Mouse (Mus musculus) C2C12 (cell line): ENCODE measurements around the gene Ntpcr. TPM values are rescaled to one million over a fixed set of nuclear protein-coding genes. Genes with fewer than 3 reads are reported as not detected.

ENCODE experiments used
- H3K27me3 ChIP-seq: one replicate; pipeline ENCODE4 v1.6.1; 2011; ENCODE audit not compliant: control insufficient read depth, insufficient read depth, insufficient read length
- H3K36me3 ChIP-seq: one replicate; pipeline ENCODE4 v1.6.1; 2011; ENCODE audit not compliant: control insufficient read depth, insufficient read depth
- H3K4me3 ChIP-seq: one replicate; pipeline ENCODE4 v1.5.1; 2011; ENCODE audit warnings: mild to moderate bottlenecking, control low read depth; ENCODE audit not compliant: poor library complexity, insufficient read depth, severe bottlenecking
- H3K79me2 ChIP-seq: one replicate; pipeline ENCODE4 v1.6.1; 2011; ENCODE audit not compliant: control insufficient read depth, insufficient read depth
- H3K79me3 ChIP-seq: one replicate; pipeline ENCODE4 v1.6.1; 2011; ENCODE audit warnings: low read depth, control low read depth
- H3ac ChIP-seq: one replicate; pipeline ENCODE3; 2011; ENCODE audit warnings: low read depth; ENCODE audit not compliant: control insufficient read depth, insufficient read length
- CEBPB ChIP-seq: IDR thresholded peaks from one replicate; pipeline ENCODE4 v1.6.1; 2011; ENCODE audit warnings: low read depth, mild to moderate bottlenecking, control low read depth, moderate library complexity
- CTCF ChIP-seq: IDR thresholded peaks from one replicate; pipeline ENCODE4 v1.5.1; 2011; ENCODE audit not compliant: control insufficient read depth, insufficient read depth, insufficient read length
- FOSL1 ChIP-seq: IDR thresholded peaks from one replicate; pipeline ENCODE4 v1.8.0; 2011; ENCODE audit warnings: mild to moderate bottlenecking, low read length; ENCODE audit not compliant: poor library complexity, insufficient read depth, severe bottlenecking
- MAX ChIP-seq: IDR thresholded peaks from one replicate; pipeline ENCODE4 v1.6.1; 2011; ENCODE audit warnings: mild to moderate bottlenecking, control low read depth
- MYOD1 ChIP-seq: IDR thresholded peaks from one replicate; pipeline ENCODE4 v1.6.1; 2011; ENCODE audit warnings: low read depth; ENCODE audit not compliant: control insufficient read depth, insufficient read length
- MYOG ChIP-seq: IDR thresholded peaks from one replicate; pipeline ENCODE4 v1.6.1; 2011; ENCODE audit not compliant: control insufficient read depth, insufficient read length; ENCODE audit errors: extremely low read depth
- USF1 ChIP-seq: IDR thresholded peaks from one replicate; pipeline ENCODE4 v1.6.1; 2011; ENCODE audit warnings: low read depth, mild to moderate bottlenecking, control low read depth, moderate library complexity
- polyA plus RNA-seq: library from polyadenylated mRNA; unstranded; fragments of >200 nt; fragmentation: generic; extraction: Trizol; gene quantifications from one replicate; pipeline ENCODE4 v1.2.1, GENCODE M21; 2012; ENCODE audit warnings: missing spikeins

Gene Ntpcr
- polyA plus RNA-seq, 1 experiment: 4.8 TPM

DNA sequence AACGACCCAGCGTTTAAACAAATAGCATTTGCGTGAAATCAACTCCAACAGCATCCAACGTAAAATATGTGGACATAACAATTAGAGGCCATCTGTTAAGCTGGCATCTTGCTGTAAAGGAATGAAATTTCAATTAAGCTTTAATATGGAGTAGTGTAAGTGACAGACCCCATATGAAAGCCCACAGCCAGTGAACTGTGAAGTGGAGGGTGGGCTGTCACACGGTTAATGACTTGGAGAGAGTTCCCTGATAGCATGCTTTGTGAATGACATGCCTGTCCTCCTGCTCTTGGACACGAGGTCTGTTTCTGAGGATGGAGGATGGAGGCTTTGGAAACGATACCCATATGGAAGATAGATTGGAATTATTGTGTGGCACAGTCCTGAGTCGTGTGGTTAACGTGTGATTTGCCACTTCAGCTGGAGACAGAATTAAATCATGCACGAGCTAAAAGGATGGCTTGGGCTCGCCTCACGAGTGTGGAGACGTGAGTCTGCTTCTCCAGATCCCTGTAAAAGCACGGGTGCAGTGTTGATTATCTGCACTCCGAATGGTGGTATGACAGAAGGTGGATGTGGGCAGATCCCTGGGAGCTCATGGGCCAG, 26.8 kb upstream of the Ntpcr start:
- H3ac ChIP-seq: no peak overlapping the region
- H3K27me3 ChIP-seq: peaks cover 4% of the 10 kb centered on the region
- TF ChIP-seq FOSL1 (no peak), MYOD1 (no peak), MYOG (no peak), CTCF (no peak), USF1 (no peak), CEBPB (no peak), MAX (no peak)
- H3K36me3 ChIP-seq: no peaks in the 10 kb centered on the region
- H3K79me2 ChIP-seq: no peaks in the 10 kb centered on the region
- no peaks in the 10 kb centered on the region for H3K79me3 ChIP-seq
- H3K4me3 ChIP-seq: no peak overlapping the region

- Histone ChIP-seq H3K27me3 (peaks cover 4% of the 10 kb centered on the region), H3ac (no peak overlapping the region), H3K79me2 (no peaks in the 10 kb centered on the region), H3K36me3 (no peaks in the 10 kb centered on the region), H3K79me3 (no peaks in the 10 kb centered on the region), H3K4me3 (no peak overlapping the region)
- TF ChIP-seq CTCF: no peak
- no peak for TF ChIP-seq MAX
- no peak for TF ChIP-seq CEBPB
- TF ChIP-seq FOSL1: no peak
- TF ChIP-seq MYOG: no peak
- no peak for TF ChIP-seq USF1
- no peak for TF ChIP-seq MYOD1
Measured at GRCm38 (mm10) chr8:125704434-125704833, 25.3 kb upstream of the Ntpcr start.

- Histone ChIP-seq H3K4me3 (no peak overlapping the region), H3K27me3 (peaks cover 4% of the 10 kb centered on the region), H3K79me3 (no peaks in the 10 kb centered on the region), H3ac (no peak overlapping the region), H3K36me3 (no peaks in the 10 kb centered on the region), H3K79me2 (no peaks in the 10 kb centered on the region)
- TF ChIP-seq MYOD1 (no peak), MYOG (no peak), MAX (no peak), FOSL1 (no peak), CEBPB (no peak), CTCF (no peak), USF1 (no peak)
Measured at GRCm38 (mm10) chr8:125705816-125706215, 23.9 kb upstream of the Ntpcr start.

- TF ChIP-seq USF1: no peak
- TF ChIP-seq FOSL1: no peak
- no peak for TF ChIP-seq CEBPB
- no peak for TF ChIP-seq CTCF
- no peak for TF ChIP-seq MYOG
- TF ChIP-seq MAX: no peak
- no peak for TF ChIP-seq MYOD1
- no peaks in the 10 kb centered on the region for H3K79me2 ChIP-seq
- H3K27me3 ChIP-seq: peaks cover 17% of the 10 kb centered on the region
- H3ac ChIP-seq: no peak overlapping the region
- H3K79me3 ChIP-seq: no peaks in the 10 kb centered on the region
- no peaks in the 10 kb centered on the region for H3K36me3 ChIP-seq
- H3K4me3 ChIP-seq: no peak overlapping the region
Measured at GRCm38 (mm10) chr8:125709171-125709570, 20.6 kb upstream of the Ntpcr start.

- peaks cover 12% of the 10 kb centered on the region for H3K27me3 ChIP-seq
- H3K79me3 ChIP-seq: no peaks in the 10 kb centered on the region
- no peak for TF ChIP-seq MAX
- no peak for TF ChIP-seq CEBPB
- no peak for TF ChIP-seq CTCF
- TF ChIP-seq MYOG: no peak
- TF ChIP-seq MYOD1: no peak
- no peaks in the 10 kb centered on the region for H3K79me2 ChIP-seq
- H3ac ChIP-seq: no peak overlapping the region
- no peaks in the 10 kb centered on the region for H3K36me3 ChIP-seq
- no peak overlapping the region for H3K4me3 ChIP-seq
Measured at GRCm38 (mm10) chr8:125711514-125711913, 18.2 kb upstream of the Ntpcr start.

GRCm38 (mm10) chr8:125716211-125716610, 13.6 kb upstream of the Ntpcr start:
- no peaks in the 10 kb centered on the region for H3K79me3 ChIP-seq
- no peak overlapping the region for H3K4me3 ChIP-seq
- peaks cover 9% of the 10 kb centered on the region for H3K27me3 ChIP-seq
- no peaks in the 10 kb centered on the region for H3K36me3 ChIP-seq
- TF ChIP-seq FOSL1: no peak
- H3ac ChIP-seq: no peak overlapping the region
- H3K79me2 ChIP-seq: no peaks in the 10 kb centered on the region
